Mouse (Mus musculus) thymus, postnatal 36 days (tissue): Measurements from ENCODE around the gene Zdhhc9.
A peak's percentile ranks its signal among the peaks of the same experiment; 100 is the strongest.

Experiments used
- DNase-seq, 2 experiments: peaks; one replicate each; pipeline ENCODE4 v3.0.0; 2022; ENCODE audit warnings: mixed read lengths in 2 of 2

Gene Zdhhc9

GRCm38 (mm10) chrX:48124132-48125071 lies 84.3 kb downstream of the Zdhhc9 start:
- DNase-seq, result peak; percentile 72 to 73
